Mouse (Mus musculus): ENCODE data around the gene Gm49342. TPM values are rescaled to one million over a fixed set of nuclear protein-coding genes. Genes with fewer than 3 reads are reported as not detected.
"Not testable (repeated sequence)": the region's sequence is repeated elsewhere in the genome, so short reads cannot be mapped to it uniquely, and the experiment has no call there.

Gm49342 gene
- 45.7 and 54.1 TPM in 2 replicates for polyA plus RNA-seq (2012; rRNA removed)

- peak; percentile 97 for DNase-seq (ENCODE audit: low spot score)
These were observed at the start of gene Gm49342 for GRCm38 (mm10) chr14:50943932-50944667. Gm49342 (plus strand) TSS chr14:50944517.

GRCm38 (mm10) chr14:50895407-50895806 is 48.9 kb upstream of the Gm49342 start:
- no peak for DNase-seq (ENCODE audit: low spot score)

DNA sequence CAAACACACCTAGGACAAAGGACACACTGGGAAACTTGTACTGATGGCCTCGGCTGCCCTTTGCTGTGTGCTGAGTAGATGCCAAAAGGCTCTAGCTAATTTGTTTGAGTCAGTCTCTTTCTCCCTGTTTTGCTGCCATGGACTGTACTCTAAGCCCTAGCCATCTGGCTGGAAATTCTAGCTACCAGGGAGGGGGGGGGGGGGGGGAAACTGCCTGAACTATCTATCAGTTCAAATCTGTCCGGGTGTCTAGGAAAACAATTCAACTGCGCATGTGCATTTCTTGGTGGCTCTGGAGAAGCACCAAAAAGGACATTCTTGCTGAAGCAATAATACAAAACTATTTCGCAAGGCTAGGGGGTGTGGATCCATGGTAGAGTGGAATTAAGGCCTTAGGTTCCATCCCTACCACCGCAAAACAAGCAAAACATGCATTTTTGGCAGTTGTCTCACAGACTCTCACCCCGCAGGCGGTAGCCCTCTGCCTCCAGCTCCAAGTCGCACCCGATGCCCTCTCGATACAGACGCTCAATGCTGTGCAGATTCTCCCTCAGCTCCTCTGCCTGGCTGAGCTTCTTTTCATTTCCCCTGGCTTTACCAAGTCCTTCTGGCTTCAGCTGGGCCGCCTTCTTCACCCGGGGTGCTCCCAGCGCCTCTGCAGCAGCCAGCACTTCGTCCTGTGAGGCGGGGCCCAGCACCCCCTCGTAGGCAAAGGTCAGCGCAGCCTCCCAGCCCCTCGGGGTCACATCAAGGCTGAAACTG is 48.2 kb upstream of the Gm49342 start:
- DNase-seq (ENCODE audit: low spot score), result peak; percentile 35

- no peak for DNase-seq (ENCODE audit: low spot score)
These were observed 47.5 kb upstream of the Gm49342 start for GRCm38 (mm10) chr14:50896747-50897373.

DNA sequence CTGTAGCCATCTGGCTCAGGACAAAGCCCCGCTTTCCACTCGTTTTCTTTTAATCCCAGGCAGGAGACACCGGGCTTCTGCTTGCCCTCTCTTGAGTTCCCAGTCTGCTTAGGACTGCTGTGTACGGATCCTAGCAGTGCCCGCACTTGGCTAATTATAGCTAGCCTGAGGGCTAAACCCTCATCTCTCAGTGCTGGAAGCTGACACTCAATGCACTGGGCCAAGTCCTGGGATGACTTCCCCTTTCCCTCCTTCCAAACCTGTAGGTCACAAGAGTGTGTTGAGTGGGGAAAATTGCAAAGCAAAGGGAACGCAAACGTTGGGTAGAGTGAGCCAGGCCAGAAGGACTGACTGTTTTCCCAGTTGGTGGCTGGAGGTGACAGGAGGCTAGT is 46.9 kb upstream of the Gm49342 start, which contains the start of gene Klhl33:
Gene Klhl33 (minus strand): TSS at position 134 of the 392 bp plus-strand sequence.
- no peak for DNase-seq (ENCODE audit: low spot score)

DNA sequence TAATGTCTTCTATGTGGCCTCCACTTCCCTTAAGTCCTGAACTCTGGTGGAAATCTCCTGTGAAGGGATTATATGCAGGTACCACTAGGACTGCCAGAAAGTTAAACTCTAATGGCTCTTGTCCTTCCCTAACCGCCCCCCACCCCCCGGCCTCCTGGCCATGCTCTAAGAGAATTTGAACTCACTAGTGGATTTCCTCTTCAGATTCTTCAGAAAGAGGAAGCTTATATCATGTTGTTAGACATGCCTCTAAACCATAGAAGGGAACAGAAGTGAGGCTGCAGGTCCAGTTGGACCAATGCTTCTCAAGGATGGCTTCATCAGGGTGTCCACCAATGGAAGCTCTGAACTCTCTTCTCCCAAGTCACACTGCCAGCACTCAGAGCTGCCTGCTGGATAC is 46.3 kb upstream of the Gm49342 start:
- not testable (repeated sequence) for DNase-seq (ENCODE audit: low spot score)

DNA sequence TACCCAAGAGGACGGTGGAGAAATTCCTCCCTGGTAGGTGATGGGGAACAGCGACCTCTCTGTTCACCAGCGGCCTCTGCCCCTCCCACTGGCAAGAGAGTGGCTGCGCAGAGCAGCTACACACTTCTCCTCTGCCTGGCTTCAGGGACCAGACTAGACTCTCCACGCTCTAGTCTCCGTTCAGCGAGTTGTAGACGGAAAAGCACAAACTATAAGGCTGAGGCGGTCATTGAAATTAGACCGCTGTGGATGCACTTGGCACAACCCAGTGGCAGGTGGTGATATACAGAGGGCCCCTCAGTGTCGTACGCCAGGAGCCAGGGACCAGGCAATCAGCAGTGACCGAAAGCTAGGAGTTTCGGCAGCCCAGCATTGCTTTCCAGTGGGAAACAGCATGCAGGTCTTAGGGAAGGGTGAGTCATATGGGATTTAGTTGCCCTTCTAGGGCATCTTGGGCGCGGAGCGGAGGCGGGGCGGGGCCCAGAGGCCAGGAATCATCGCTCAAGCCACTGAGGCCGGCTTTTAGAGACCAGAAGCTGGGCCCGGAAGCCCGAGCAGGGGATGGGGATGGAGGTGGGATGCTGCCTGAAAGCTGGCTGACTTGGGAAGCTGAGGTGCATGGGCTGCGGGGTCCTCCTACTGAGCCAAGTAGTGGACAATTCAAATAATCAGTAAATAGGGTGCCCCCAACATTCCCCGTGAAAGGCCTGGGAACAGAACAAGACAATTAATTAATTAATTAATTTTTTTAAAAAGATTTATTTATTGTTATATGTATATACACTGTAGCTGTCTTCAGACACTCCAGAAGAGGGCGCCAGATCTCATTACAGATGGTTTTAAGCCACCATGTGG is 40.1 kb upstream of the Gm49342 start:
- peak; percentile 25 for DNase-seq (ENCODE audit: low spot score)

DNA sequence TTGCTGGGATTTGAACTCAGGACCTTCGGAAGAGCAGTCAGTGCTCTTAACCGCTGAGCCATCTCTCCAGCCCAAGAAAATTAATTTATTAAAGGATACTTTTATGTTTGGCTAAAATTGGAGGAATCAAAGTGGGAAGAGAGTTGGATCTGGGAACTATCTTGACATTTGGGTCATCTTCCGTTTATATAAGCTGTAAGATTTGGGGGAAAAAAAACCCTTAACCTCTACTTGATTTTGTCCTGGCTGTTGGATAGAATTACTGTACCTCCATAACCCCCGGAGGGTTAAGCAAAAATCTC is 39.5 kb upstream of the Gm49342 start:
- DNase-seq (ENCODE audit: low spot score), result no peak

DNA sequence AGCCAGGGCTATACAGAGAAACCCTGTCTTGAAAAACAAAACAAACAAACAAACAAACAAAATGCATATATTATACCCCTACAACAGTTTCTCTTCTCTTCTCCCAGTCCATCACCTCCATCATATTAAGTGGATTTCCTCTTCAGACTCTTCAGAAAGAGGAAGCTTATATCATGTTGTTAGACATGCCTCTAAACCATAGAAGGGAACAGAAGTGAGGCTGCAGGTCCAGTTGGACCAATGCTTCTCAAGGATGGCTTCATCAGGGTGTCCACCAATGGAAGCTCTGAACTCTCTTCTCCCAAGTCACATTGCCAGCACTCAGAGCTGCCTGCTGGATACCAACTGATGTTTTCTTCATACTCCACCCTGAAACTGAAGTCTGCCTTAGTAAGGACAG is 39.0 kb upstream of the Gm49342 start:
- DNase-seq (ENCODE audit: low spot score), result not testable (repeated sequence)

GRCm38 (mm10) chr14:50908126-50908525 is 36.2 kb upstream of the Gm49342 start:
- DNase-seq (ENCODE audit: low spot score), result no peak

DNA sequence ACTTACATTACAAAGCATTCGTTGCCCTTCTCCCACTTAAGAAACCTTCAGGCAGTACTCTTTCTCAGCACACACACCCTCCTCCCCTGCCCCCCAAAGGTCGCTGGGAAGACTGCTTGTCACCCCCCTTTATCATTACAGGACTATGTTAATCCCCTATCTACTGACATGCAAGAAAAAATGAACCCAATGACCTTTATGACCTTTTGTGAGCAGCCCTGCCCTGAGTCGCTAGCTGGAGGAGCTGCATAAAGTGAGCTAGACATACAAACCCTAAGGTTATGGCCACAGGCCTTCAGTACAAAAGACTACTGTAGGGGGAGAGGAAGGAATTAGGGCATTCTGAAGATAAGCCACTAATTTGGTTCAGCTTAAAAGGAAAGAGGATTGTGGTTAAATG is 33.0 kb upstream of the Gm49342 start:
- no peak for DNase-seq (ENCODE audit: low spot score)

GRCm38 (mm10) chr14:50923437-50923836 is 20.9 kb upstream of the Gm49342 start:
- not testable (repeated sequence) for DNase-seq (ENCODE audit: low spot score)

GRCm38 (mm10) chr14:50924281-50925064 is 19.8 kb upstream of the Gm49342 start, which contains the start of the genes Osgep and Apex1:
Osgep (minus strand) TSS chr14:50924893.
Apex1 (plus strand) TSS chr14:50924968.
- peak; percentile 95 for DNase-seq (ENCODE audit: low spot score)

- no peak for DNase-seq (ENCODE audit: low spot score)
These were observed 19.0 kb upstream of the Gm49342 start for GRCm38 (mm10) chr14:50925111-50925920.

GRCm38 (mm10) chr14:50927366-50927765 is 17.0 kb upstream of the Gm49342 start:
- no peak for DNase-seq (ENCODE audit: low spot score)

DNA sequence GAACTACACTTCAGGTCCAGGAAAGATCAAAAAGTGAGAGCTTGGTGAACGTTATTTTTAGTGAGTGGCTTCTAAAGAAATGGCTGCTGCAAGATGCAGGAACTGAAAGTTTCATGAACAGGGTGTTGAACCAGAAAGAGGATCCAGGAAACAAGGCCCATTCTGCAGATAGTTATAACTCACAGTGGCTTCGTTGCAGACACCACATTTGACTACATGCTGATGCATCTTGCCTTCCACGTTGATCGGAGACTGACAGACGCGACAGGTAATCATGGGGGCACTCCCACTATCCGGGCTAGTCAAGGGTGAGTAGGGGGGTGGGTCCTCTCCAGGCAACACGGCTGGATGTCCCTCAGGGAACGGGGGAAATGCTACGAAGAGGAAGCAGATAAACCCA is 14.4 kb upstream of the Gm49342 start:
- no peak for DNase-seq (ENCODE audit: low spot score)

GRCm38 (mm10) chr14:50930377-50930753 is 14.0 kb upstream of the Gm49342 start:
- no peak for DNase-seq (ENCODE audit: low spot score)

GRCm38 (mm10) chr14:50930754-50931492 is 13.4 kb upstream of the Gm49342 start, which contains the start of the genes Pip4p1 and Pnp:
Pip4p1 (minus strand) TSS chr14:50930856.
Pnp (plus strand) TSS chr14:50931082.
- peak; percentile 97 for DNase-seq (ENCODE audit: low spot score)

DNA sequence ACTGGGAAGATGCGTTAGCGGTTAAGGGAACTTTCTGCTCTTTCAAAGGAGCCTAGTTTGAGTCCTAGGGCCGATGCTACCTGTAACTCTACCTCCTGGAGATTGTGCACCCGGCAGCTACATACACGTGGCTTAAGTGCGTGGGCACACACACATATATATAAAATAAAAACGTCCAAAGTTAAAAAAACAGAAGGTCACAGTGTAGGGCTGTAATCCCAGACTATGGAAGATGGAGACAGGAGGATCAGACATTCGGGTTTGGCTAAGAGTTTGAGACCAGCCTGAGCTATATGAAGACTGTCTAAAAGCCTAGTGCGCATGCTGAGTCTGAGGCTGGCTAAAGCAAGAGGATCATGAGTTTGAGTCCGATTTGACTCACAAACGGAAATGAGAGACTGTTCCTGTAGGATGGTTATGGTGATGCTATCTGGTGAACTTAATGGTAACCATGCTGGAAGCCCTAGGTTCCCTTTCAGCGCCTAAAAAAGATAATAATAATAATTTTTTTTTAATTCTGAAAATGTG is 12.8 kb upstream of the Gm49342 start:
- DNase-seq (ENCODE audit: low spot score), result no peak
